Mouse (Mus musculus) ES-E14 (cell line): ENCODE results near the gene Akap1.

Experiments used
- HCFC1 ChIP-seq: IDR thresholded peaks from 2 replicates; pipeline ENCODE4 v1.6.1; 2012; ENCODE audit warnings: low read length, inconsistent platforms, borderline replicate concordance; ENCODE audit not compliant: insufficient read depth
- MAFK ChIP-seq: IDR thresholded peaks from 2 replicates; pipeline ENCODE4 v1.6.1; 2014; ENCODE audit warnings: mild to moderate bottlenecking, low read depth, low read length, inconsistent platforms; ENCODE audit not compliant: insufficient read depth
- ZNF384 ChIP-seq: IDR thresholded peaks from 2 replicates; pipeline ENCODE4 v1.6.1; 2012; ENCODE audit warnings: low read depth, low read length, inconsistent platforms

- TF ChIP-seq MAFK (no peak), ZNF384 (0 out of 2 replicates have a peak, but pooled peaks have one; percentile 26), HCFC1 (no peak)
Observed at GRCm38 (mm10) chr11:88822991-88823390, 41.4 kb downstream of the Akap1 start.
